Mouse (Mus musculus): Measurements from ENCODE around the gene Clec2e. TPM values are rescaled to one million over a fixed set of nuclear protein-coding genes. Genes with fewer than 3 reads are reported as not detected.
"Not testable (repeated sequence)": the region's sequence is repeated elsewhere in the genome, so short reads cannot be mapped to it uniquely, and the experiment has no call there.

Gene Clec2e
- total RNA-seq (2022) = under 1 TPM in 1 of 4 experiments, not detected in 3; 0.47 TPM

DNA sequence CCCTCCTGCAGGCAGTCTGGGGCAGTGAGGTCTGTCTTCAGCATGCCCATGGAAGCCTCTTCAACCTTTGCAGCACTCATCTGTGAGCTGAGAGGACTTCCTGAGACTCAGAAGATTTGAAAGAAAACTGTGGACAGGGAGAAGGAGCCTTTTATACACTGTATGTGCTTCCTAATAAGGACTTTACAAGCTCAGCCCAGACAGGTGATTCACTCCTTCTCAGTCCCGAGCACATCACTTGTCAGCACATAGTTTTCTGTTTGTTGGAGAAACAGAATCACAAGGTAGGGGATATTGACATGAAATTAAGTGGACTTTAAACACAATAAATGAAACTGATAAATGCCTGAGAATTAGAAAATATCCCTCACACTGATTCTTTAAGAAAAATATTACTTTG, at the start of gene Clec2e:
Gene Clec2e, minus strand, starts transcription at position 120 of the 400 bp plus-strand sequence.
- not testable (repeated sequence) for DNase-seq (ENCODE audit: low spot score)

DNA sequence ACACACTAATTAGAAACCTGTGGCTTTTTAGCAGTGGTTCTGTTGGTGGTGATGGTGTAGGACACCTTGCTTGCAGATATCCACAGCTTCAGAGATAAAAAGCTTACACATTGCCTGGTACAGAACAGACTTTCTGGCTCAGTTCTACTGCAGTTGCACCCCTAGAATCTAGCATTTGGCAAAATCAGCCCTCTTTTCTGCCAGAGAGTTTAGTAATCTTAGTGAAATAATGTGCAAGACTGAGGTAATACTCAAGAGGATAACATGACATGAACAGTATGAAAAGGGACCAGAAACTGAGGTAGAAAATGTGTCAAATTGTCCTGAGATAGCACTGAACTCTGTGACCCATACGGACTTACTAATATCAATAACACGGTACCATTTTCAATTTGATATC, 46.1 kb upstream of the Clec2e start:
- DNase-seq (ENCODE audit: low spot score) = peak; percentile 61

DNA sequence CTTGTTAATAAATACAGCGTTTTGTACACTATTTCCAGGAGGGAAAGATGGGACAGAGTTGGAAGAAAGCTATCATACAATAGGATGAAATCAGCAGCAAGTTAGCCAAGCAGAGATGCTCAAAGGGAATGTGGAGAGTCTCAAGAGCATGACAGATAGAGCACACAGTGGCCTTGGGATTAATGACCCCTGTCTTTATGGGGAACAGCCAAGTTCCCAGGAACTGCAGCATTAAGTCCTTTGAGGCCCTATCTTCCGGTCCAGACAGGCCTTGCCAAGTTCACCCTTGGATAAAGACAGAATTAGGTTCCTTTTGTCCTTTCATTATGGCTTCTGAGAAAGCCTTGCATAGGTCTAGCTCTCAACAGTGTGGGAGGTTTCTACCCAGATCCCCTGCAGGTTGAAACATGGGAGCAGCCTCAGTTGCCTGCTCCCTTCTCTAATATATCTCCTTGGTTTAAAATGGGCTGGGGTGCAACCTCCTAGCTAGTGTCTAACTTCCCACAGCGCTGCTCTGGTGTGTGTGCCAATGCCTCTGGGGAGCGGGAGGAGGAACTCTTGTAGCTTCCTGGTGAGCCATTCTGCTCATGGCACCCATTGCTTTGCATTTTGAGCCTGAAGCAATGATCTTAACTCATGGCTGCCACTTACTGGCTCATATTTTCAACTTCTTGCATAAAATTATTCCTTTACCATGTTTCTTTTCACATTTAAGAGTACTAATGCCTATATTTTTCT, 32.1 kb upstream of the Clec2e start:
- DNase-seq (ENCODE audit: low spot score) = no peak

DNA sequence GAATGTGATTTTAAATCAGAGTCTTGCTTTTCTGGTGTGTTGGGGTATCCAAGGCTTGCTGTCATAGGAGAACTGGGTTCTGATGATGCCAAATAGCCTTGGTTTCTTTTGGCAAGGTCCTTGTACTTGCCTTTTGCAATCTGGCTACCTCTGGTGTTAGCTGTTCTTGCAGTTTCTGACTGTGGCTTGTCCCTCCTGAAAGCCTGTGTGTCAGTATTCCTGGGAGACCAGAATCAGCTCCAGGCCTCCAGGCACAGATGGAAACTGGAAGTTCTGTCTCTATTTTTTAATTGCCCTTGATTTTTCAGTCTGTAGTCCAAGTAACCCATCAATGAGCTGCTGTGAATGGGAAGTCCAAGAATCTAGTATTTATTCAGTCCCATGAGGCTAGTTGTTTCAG, 26.1 kb upstream of the Clec2e start:
- DNase-seq (ENCODE audit: low spot score) = no peak

DNA sequence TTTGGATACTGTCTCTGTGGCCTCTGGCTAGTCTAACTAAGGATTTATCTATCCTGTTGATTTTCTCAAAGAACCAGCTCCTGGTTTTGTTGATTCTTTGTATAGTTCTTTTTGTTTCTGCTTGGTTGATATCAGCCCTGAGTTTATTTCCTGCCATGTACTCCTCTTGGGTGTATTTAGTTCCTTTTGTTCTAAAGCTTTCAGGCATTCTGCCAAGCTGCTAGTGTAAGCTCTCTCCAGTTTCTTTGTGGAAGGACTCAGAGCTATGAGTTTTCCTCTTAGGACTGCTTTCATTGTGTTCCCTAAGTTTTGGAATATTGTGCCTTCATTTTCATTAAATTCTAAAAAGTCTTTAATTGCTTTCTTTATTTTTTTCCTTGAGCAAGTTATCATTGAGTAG, 23.8 kb upstream of the Clec2e start:
- DNase-seq (ENCODE audit: low spot score) = not testable (repeated sequence)

DNA sequence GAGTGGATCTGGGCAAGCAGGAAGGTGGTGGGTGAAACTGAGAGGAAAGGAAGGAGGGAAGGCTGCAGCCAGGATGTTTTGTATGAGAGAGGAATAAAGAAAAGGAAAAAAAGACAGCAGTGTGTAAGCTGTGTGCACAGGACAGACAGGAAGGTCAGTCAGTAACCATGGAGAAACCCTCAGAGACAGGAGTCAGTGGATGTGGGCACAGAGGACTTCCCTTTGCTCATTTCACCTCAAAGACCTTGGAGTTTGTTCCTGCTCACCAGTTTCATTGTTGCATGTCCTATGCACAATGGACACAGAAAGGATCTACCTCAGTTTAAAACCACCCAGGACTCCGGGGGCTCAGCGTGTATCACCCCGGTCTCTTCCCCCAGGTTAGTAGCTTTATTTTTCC, 15.5 kb upstream of the Clec2e start:
- no peak for DNase-seq (ENCODE audit: low spot score)

DNA sequence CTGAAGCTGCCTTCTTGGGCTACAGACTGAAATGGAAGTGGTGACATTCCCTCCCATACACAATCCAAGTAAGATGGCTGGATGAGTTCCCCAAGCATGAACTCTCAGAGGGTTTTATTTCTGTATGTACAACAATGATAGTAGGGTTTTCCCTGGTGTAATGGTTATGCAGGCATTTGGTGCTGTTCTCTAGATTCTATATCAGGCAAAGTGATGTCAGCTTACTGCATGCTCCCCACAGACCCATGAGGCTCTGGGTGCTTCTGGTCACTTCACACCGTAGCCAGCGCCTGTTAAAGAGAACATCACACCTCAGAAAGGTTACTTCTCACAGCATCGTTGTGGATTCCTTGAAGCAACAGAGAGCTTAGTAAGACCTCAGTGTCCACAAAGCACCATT, 13.5 kb upstream of the Clec2e start:
- not testable (repeated sequence) for DNase-seq (ENCODE audit: low spot score)

DNA sequence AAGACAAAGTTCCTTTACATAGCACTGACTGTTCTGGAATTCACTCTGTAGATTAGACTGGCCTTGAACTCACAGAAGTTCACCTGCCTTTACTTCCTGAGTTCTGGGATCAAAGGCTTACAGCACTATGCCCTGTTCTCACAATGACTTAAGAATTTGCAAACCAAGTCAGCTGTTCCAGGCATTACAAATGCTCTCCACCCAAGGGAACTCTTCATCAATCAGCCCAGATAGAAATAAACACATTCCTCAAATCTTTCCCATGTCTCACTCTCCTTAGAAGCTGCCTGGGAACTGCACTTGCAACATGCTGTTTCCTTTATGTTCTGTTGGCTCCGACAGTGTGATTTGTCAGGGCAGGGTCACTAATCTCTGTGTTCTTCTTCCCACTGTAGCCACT, 13.1 kb upstream of the Clec2e start:
- DNase-seq (ENCODE audit: low spot score) = no peak

DNA sequence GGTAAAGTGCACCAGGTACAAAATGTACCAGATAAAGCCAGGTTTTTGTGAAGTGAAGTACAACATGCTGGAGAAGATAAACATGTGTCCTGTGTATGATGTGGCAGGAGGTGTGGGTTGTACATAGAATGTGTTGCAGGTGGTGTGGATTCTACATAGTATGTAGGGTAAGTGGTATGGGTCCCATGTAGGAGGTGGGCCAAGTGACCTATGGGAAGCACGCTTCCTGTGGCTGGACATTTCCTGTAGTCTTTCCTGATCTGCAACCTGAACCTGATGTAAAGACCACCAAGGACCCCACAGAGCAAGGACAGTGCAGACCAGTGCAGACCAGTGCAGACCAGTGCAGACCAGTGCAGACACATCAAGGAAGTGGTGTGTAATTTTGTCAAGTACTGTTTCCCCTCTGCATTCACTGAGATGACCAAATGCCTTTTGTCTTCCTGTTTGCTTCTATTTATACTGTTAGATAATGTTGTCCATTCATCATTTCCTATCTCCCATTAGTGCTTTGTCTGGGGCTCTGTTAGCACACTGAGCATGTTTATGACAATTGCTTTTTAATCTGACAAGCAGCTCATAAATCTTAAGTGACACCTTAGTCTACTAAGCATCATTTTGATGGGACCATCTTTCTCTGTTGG, 12.4 kb upstream of the Clec2e start:
- DNase-seq (ENCODE audit: low spot score) = no peak

DNA sequence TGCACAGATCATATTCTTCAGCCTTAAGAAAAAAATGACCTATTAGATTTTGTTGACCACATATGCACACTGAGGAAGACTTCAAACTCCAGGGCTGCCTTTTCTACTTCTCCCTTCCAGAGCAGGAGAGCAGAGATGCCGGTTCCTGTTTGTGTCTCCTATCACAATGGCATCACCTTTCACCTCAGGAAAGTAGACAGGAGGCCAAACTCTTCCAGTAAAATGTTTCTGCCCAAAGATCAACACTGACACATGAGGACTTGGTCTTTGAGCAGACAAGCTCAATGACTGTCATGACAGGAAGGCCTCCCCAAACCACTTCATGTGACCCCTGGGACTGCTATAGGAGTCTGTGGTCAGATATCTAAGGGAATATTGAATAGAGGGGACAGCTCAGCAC, 11.8 kb upstream of the Clec2e start:
- DNase-seq (ENCODE audit: low spot score) = peak; percentile 48

DNA sequence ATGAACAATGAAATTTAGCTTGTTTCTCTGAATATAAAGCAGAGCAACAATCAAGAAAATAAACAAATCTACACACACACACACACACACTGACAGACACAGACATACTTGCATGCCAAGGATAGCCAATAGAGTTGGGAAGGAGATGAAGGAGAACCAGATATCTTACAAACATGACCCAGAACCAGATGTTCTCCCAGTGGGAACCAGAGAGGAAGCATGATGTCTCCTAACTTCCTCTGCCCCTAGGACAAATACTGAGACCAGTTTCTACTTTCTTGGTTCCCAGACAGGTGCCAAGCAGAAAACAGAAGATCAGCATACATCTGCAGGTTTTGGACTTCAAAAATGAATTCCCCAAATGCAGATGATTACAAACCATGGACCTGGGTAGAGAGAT, 7.2 kb upstream of the Clec2e start:
- no peak for DNase-seq (ENCODE audit: low spot score)

DNA sequence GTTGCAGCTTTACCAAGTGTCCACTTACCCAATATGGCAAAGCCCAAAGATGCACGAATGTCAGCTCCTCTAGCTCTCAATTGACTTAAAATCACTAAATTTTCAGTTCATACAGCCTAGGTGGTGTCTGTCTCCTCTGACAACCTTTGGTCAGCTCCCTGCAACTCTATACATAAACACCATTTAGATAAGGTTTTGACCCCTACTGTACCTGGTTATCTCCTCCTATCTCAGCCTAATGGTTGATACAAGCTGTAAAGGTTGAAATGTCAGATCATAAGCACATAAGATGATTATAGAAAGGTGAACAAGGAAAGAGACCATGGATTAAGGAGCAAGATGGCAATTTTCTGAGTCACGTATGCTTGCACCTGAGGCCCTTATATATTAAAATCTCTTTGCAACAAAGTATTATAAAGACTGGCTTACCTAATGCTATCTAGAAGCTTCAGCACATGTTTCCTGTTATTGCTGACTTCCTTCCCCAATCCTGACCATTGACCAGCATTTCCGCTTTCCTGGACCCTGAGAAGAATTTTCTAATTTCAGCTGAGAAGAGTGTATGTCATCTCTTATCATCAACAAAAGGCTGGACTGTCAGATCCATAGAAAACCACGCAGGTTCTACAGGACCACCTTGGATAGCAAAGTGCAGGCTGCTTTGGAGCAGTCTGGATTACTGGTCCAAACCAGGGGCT, 2.3 kb upstream of the Clec2e start:
- DNase-seq (ENCODE audit: low spot score) = peak; percentile 56

DNA sequence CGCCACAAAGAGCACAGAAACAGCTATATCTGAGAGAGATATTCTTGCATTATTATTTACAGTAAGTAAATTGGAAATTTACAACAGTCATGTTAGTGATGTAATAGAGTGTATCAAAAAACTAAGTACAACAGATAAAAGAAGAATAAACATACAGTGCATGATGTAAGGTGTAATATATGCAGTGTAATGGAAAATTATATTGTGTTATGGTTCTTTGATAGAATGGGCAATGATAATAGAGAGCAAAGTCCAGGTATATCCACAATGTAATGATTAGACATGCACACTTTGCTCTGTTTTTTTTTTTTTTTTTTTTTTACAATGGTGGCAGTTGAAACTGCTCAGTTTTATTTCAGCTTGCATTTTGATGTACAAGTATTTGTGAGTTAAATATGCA, 891 bp upstream of the Clec2e start:
- DNase-seq (ENCODE audit: low spot score) = no peak

DNA sequence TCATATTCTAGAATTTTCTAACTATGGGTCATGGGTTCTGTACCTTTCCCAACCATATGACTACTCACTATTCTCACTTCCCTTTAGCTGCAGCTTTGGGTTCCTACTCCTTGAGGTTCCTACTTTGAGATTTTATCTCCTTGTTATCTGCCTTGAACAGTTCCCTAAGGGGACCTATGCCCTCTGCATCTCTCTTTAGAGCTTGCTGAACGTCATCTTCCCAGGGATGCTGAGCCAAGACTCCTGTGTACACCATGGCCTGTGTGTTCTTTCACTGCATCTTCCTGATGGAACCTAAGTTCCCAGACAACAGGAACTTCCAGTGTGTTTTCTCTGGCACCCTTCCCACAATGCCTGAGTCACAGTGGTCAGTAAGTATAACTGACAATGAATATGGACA, 2.8 kb downstream of the Clec2e start:
- peak; percentile 84 for DNase-seq (ENCODE audit: low spot score)

DNA sequence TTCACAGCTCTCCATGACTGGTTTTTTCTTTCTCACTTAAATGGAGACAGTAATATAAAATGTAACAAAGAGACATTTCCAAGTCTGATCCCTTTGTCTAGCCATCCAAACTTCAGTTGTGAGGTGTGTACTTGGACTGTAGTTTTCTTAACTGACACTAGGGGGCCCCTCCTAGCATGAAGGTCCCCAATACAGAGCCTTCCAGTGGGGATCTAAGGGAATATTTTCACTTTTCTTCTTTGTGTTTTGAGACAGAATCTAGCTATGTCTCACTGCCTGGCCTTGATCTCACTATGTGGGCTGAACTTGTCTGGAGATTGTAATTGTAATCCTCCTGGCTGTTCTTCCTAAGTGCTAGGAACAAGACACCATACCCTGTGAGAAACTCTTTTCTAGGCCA, 5.5 kb downstream of the Clec2e start:
- DNase-seq (ENCODE audit: low spot score) = peak; percentile 73

DNA sequence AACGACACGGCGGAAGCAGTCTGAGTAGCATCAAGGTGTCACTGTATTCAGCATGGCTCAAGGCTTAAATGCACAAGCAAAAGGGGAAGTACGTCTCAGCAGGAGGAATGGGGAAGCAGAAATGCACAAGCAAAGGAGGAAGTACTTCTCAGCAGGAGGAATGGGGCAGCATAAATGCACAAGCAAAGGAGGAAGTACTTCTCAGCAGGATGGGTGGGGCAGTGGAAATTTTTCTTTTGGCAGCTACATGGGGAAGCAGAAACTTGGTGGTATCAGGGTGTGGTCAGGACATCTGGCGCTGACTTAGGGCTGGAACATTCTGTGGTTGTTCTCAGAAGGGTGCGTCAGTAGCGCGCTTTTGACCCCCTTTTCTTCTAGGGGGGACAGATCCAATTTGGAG, 12.1 kb downstream of the Clec2e start:
- not testable (repeated sequence) for DNase-seq (ENCODE audit: low spot score)

DNA sequence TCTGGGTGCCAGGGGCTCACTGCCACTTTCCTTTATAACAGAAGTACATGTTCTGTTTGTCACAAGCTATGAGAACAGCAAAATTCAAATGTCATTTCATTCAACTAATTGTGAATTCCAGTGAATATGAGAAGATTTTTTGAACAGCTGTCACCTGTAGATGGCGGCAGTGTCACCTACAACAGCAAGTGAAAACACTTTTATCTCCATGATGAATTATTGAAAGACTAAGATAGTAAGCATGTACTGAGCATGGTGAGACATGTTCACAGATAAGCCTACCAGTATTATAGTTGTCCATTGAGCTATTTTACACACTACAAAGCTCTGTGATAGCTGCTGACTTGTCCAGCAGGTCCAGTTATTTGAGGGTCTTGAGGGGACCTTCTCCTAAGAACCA, 12.6 kb downstream of the Clec2e start:
- no peak for DNase-seq (ENCODE audit: low spot score)

DNA sequence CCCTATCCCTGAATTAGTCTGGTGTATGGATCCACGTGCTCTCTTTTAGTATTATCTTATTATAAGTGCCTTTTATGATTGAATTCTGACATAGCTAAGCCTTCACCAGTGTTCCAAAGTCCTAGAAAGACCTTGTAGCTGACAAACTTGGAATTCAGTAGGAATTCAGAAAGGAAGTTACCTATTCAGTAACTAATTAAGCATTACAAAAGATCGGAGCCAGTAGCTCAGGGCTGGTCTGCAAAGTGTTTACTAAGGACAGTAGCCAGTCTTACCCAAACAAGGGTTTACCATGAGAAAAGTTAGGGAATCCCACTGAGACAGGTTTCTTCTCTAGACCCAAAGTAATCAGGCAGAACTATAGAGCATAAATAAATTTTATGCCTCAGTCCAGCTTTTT, 14.7 kb downstream of the Clec2e start:
- DNase-seq (ENCODE audit: low spot score) = not testable (repeated sequence)

DNA sequence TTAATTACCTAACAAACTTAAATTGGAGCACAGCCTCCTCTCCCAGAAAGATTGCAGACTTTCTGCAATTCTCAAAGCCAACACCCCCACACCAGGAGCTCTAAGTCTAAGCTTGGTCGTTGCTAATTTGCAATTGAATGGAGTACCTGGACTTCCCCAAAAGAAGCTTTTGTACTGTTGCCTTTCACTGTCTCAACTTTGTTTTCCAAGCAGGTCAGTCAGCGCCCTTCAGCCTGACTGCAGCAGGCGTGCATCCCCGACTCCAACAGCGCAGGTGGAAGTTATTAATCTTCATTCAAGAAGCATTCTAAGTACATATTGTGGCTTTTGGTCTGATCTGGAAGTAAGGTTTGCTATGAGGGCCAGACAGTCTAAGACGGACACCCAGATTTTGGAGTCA, 15.6 kb downstream of the Clec2e start:
- no peak for DNase-seq (ENCODE audit: low spot score)

DNA sequence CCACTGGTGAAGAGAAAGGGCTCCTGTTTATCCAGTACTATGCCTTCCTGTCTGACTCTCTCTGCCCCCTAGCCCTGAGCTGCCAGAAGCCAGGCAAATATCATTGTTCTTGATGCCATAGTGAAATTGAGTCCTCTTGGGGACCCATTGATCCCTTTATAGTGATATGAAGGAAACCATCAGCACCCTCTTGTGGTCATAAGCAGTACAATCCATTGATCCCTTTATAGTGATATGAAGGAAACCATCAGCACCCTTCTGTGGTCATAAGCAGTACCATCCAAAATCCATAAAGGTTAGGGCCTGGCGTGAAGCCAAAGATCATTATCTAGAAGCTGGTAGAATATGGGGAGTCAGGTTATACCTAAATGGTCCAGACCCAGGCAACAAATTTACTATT, 33.7 kb downstream of the Clec2e start:
- peak; percentile 50 for DNase-seq (ENCODE audit: low spot score)

DNA sequence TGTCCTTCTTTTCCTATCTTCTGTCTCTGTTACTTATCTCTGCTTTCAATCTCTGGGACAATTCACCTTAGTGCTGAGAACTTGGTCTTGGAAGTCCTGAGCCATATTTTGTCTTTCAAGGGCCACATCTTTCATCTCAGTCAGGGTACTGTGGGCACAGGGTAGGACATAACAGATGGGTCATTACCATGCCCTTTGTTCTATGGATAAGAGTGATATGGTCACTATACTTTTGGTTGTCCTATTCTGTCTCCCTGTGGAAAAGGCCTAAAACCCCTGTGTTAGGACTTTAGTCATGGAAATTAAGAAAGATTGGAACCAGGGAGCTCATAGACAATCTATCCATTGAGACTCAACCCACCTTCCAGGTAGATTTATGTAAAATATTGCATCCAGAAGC, 34.2 kb downstream of the Clec2e start:
- no peak for DNase-seq (ENCODE audit: low spot score)

DNA sequence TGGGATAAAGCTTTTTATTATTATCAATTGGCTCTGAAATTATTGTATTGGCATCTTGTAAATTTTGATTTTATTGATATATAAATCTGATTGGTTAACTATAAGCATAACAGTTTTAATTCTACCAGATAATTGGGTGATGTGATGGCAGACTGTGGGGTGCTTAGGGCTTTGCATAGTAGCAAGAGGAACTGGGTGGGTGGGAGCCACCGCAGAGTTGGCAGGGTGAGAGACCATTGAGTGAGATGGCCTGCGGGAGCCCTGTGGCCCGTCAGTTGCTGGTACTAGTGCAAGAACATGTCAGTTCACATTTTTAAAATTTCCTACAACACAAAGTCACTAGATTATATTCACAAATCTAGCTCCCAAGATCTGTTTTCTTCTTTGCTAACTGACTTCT, 34.9 kb downstream of the Clec2e start:
- DNase-seq (ENCODE audit: low spot score) = no peak

DNA sequence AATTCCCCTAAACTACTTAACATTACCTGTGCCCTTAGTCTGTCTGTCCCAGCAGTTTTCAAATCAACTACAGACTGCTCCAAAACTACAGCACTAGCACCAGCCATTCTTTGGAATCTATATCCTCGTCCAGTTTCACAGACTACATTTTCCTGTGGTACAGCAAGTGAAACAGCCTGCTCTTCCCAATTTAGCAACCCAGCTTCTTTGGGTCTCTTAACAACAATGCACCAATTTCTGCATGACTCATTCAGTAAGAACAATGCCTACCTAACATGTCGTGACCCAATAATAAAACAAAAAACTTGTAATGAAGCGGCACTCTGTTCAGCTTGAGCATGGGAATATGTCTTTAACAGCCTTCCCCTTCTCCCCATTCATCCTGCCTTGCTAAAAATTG, 35.3 kb downstream of the Clec2e start:
- no peak for DNase-seq (ENCODE audit: low spot score)
